Mouse (Mus musculus): ENCODE data around the gene Arrb2. TPM values are rescaled to one million over a fixed set of nuclear protein-coding genes. Genes with fewer than 3 reads are reported as not detected.

Gene Arrb2
- polyA plus RNA-seq, 1 experiment from 2014 or later, result 15.0 TPM

GRCm38 (mm10) chr11:70447373-70447772 lies 14.9 kb downstream of the Arrb2 start:
- ATAC-seq (ENCODE audit: insufficient read depth, low FRiP score, low read depth), result no peak
- H3K9me3 ChIP-seq, result no peaks in the 10 kb centered on the region
- H3K4me3 ChIP-seq (replicated peaks), result no peak overlapping the region
- no peak overlapping the region for H3K4me2 ChIP-seq
- no peaks in the 10 kb centered on the region for H3K4me1 ChIP-seq
- no peak overlapping the region for H3K9ac ChIP-seq
- no peaks in the 10 kb centered on the region for H3K36me3 ChIP-seq
- H3K27me3 ChIP-seq (replicated peaks), result no peaks in the 10 kb centered on the region
- H3K27ac ChIP-seq, result no peak overlapping the region
- WGBS, result 77% methylated on average over 1 of the region's 1 CpGs

GRCm38 (mm10) chr11:70450926-70451325 lies 18.5 kb downstream of the Arrb2 start:
- Histone ChIP-seq H3K4me2 (0 out of 2 replicates have a peak overlapping the region, but pooled peaks have one; percentile 76), H3K9ac (no peak overlapping the region), H3K27me3 (replicated peaks) (no peaks in the 10 kb centered on the region), H3K36me3 (no peaks in the 10 kb centered on the region), H3K4me1 (peaks cover 6% of the 10 kb centered on the region; the same call in 1 of the 2 replicates), H3K9me3 (no peaks in the 10 kb centered on the region), H3K4me3 (replicated peaks) (no peak overlapping the region), H3K27ac (no peak overlapping the region)
- WGBS, result 83% methylated on average over 2 of the region's 2 CpGs
- no peak for ATAC-seq (ENCODE audit: insufficient read depth, low FRiP score, low read depth)

GRCm38 (mm10) chr11:70451797-70452498 lies 19.5 kb downstream of the Arrb2 start, which contains the start of gene Med11:
TSS of gene Med11 (plus strand) at chr11:70451919.
- Histone ChIP-seq H3K4me2 (peak within 1 kb of the TSS; percentile 76), H3K27ac (peak within 1 kb of the TSS; percentile 98), H3K27me3 (replicated peaks) (no peaks in the 10 kb centered on the region), H3K4me3 (replicated peaks) (peak within 1 kb of the TSS; percentile 69), H3K36me3 (no peaks in the 10 kb centered on the region), H3K9me3 (no peaks in the 10 kb centered on the region), H3K9ac (peak within 1 kb of the TSS; percentile 67), H3K4me1 (peaks cover 6% of the 10 kb centered on the region; the same call in 1 of the 2 replicates)
- WGBS, result under 1% methylated on average over 46 of the region's 46 CpGs
- ATAC-seq (ENCODE audit: insufficient read depth, low FRiP score, low read depth), result peak; percentile 98

GRCm38 (mm10) chr11:70453261-70454044 lies 21.0 kb downstream of the Arrb2 start:
- no peaks in the 10 kb centered on the region for H3K36me3 ChIP-seq
- peaks cover 6% of the 10 kb centered on the region; the same call in 1 of the 2 replicates for H3K4me1 ChIP-seq
- WGBS, result 86% methylated on average over 9 of the region's 9 CpGs
- H3K9me3 ChIP-seq, result no peaks in the 10 kb centered on the region
- no peak overlapping the region for H3K4me3 ChIP-seq (replicated peaks)
- no peak for ATAC-seq (ENCODE audit: insufficient read depth, low FRiP score, low read depth)
- H3K27me3 ChIP-seq (replicated peaks), result no peaks in the 10 kb centered on the region
- H3K27ac ChIP-seq, result no peak overlapping the region
- H3K4me2 ChIP-seq, result peak overlapping the region; percentile 76; the same call in 1 of the 2 replicates
- H3K9ac ChIP-seq, result no peak overlapping the region

GRCm38 (mm10) chr11:70458688-70459600 lies 26.5 kb downstream of the Arrb2 start, which contains the start of gene Zmynd15:
TSS of gene Zmynd15 (plus strand) at chr11:70459433.
- WGBS, result 15% methylated on average over 32 of the region's 32 CpGs

GRCm38 (mm10) chr11:70459601-70460101 lies 27.2 kb downstream of the Arrb2 start, which contains the start of gene Cxcl16:
TSS of gene Cxcl16 (minus strand) at chr11:70459984.
- H3K4me1 ChIP-seq, result peaks cover 10% of the 10 kb centered on the region; the same call in 1 of the 2 replicates
- 3% methylated on average over 30 of the region's 30 CpGs for WGBS
- H3K9ac ChIP-seq, result peak within 1 kb of the TSS; percentile 47; the same call in 1 of the 2 replicates
- H3K4me3 ChIP-seq (replicated peaks), result peak within 1 kb of the TSS; percentile 62
- ATAC-seq (ENCODE audit: insufficient read depth, low FRiP score, low read depth), result peak; percentile 79
- H3K4me2 ChIP-seq, result peak within 1 kb of the TSS; percentile 99
- no peak within 1 kb of the TSS for H3K27ac ChIP-seq
- no peaks in the 10 kb centered on the region for H3K9me3 ChIP-seq
- H3K27me3 ChIP-seq (replicated peaks), result no peaks in the 10 kb centered on the region
- no peaks in the 10 kb centered on the region for H3K36me3 ChIP-seq

More at GRCm38 (mm10) chr11:70458688-70459600, 26.5 kb downstream of the Arrb2 start, which contains the start of gene Zmynd15:
- no peaks in the 10 kb centered on the region for H3K36me3 ChIP-seq
- peaks cover 10% of the 10 kb centered on the region; the same call in 1 of the 2 replicates for H3K4me1 ChIP-seq
- H3K9ac ChIP-seq, result peak within 1 kb of the TSS; percentile 47; the same call in 1 of the 2 replicates
- H3K4me3 ChIP-seq (replicated peaks), result peak within 1 kb of the TSS; percentile 62
- no peaks in the 10 kb centered on the region for H3K9me3 ChIP-seq
- H3K27me3 ChIP-seq (replicated peaks), result no peaks in the 10 kb centered on the region
- ATAC-seq (ENCODE audit: insufficient read depth, low FRiP score, low read depth), result no peak
- no peak within 1 kb of the TSS for H3K27ac ChIP-seq
- peak within 1 kb of the TSS; percentile 99 for H3K4me2 ChIP-seq

GRCm38 (mm10) chr11:70463970-70464369 lies 31.5 kb downstream of the Arrb2 start:
- Histone ChIP-seq H3K27ac (no peak overlapping the region), H3K27me3 (replicated peaks) (no peaks in the 10 kb centered on the region), H3K4me2 (no peak overlapping the region), H3K4me1 (peaks cover 15% of the 10 kb centered on the region), H3K4me3 (replicated peaks) (no peak overlapping the region), H3K36me3 (no peaks in the 10 kb centered on the region), H3K9me3 (no peaks in the 10 kb centered on the region), H3K9ac (no peak overlapping the region)
- ATAC-seq (ENCODE audit: insufficient read depth, low FRiP score, low read depth), result no peak
- 84% methylated on average over 5 of the region's 5 CpGs for WGBS

DNA sequence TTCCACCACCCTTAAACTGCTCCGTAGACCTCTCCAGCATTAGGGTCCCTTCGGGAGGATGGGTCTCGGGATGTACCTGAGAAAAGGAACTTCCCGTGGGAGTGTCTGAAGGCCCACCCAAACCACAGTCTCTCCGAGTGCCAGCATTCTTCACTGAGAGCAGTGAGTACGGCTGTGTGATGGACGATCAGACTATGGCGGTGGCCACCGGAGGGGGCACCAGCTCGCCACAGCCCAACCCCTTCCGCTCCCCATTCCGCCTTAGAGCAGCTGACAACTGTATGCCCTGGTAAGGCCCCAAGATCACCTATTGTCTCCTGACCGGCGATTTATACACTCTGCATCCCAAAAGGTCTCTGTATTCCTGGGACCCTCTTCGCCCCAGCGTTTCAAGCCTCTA lies 32.8 kb downstream of the Arrb2 start:
- no peak overlapping the region for H3K9ac ChIP-seq
- H3K4me1 ChIP-seq, result peaks cover 9% of the 10 kb centered on the region
- ATAC-seq (ENCODE audit: insufficient read depth, low FRiP score, low read depth), result no peak
- H3K36me3 ChIP-seq, result no peaks in the 10 kb centered on the region
- no peak overlapping the region for H3K27ac ChIP-seq
- H3K27me3 ChIP-seq (replicated peaks), result no peaks in the 10 kb centered on the region
- H3K4me3 ChIP-seq (replicated peaks), result 0 out of 2 replicates have a peak overlapping the region, but pooled peaks have one; percentile 37
- no peaks in the 10 kb centered on the region for H3K9me3 ChIP-seq
- peak overlapping the region; percentile 72 for H3K4me2 ChIP-seq
- WGBS, result 38% methylated on average over 16 of the region's 16 CpGs

DNA sequence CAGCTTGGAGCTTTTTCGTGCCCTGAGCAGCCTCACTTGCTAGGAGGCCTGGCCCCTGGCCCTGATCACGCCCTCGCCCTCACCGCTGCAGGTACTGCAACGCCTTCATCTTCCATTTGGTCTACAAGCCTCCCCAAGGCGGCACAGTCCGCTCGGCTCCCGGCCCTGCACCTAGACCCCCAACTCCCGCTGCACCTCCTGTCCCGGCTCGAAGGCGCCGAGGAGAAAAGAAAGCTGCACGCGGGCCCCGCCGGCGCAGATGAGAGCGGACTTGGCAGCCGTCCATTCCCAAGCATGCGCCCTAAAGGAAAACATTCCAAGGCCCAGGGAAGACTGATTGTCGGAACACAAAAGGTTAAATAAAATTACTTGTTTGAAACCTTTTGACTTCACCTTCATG lies 33.4 kb downstream of the Arrb2 start:
- Histone ChIP-seq H3K36me3 (no peaks in the 10 kb centered on the region), H3K27ac (no peak overlapping the region), H3K9me3 (no peaks in the 10 kb centered on the region), H3K4me2 (peak overlapping the region; percentile 72), H3K4me3 (replicated peaks) (peak overlapping the region; percentile 37), H3K27me3 (replicated peaks) (no peaks in the 10 kb centered on the region), H3K9ac (peak overlapping the region; percentile 20; the same call in 1 of the 2 replicates), H3K4me1 (peaks cover 9% of the 10 kb centered on the region)
- WGBS, result 2% methylated on average over 23 of the region's 23 CpGs
- ATAC-seq (ENCODE audit: insufficient read depth, low FRiP score, low read depth), result no peak

GRCm38 (mm10) chr11:70467902-70468619 lies 35.6 kb downstream of the Arrb2 start:
- Histone ChIP-seq H3K4me3 (replicated peaks) (no peak overlapping the region), H3K4me2 (no peak overlapping the region), H3K9ac (no peak overlapping the region), H3K9me3 (no peaks in the 10 kb centered on the region), H3K36me3 (no peaks in the 10 kb centered on the region), H3K4me1 (peaks cover 9% of the 10 kb centered on the region), H3K27ac (0 out of 2 replicates have a peak overlapping the region, but pooled peaks have one; percentile 19), H3K27me3 (replicated peaks) (no peaks in the 10 kb centered on the region)
- ATAC-seq (ENCODE audit: insufficient read depth, low FRiP score, low read depth), result no peak; the same call in 1 of the 2 replicates
- 62% methylated on average over 5 of the region's 5 CpGs for WGBS
